Mouse (Mus musculus) ovary, postnatal 10 days (tissue): ENCODE measurements around the gene Rab4a.
A peak's percentile ranks its signal among the peaks of the same experiment; 100 is the strongest.

Source experiments
- DNase-seq: peaks from one replicate; pipeline ENCODE4 v3.0.0; 2022; ENCODE audit warnings: low spot score

The Rab4a gene

GRCm38 (mm10) chr8:123805718-123806373 is at the start of gene Rab4a:
Gene Rab4a, plus strand, starts transcription at chr8:123805985.
- peak; percentile 64 for DNase-seq

GRCm38 (mm10) chr8:123756901-123757300 is 48.9 kb upstream of the Rab4a start:
- no peak for DNase-seq

GRCm38 (mm10) chr8:123758935-123759334 is 46.9 kb upstream of the Rab4a start:
- DNase-seq: no peak

- no peak for DNase-seq
These were observed 45.9 kb upstream of the Rab4a start for GRCm38 (mm10) chr8:123759933-123760332.

GRCm38 (mm10) chr8:123760579-123760978 is 45.2 kb upstream of the Rab4a start:
- DNase-seq: no peak

- DNase-seq: no peak
These were observed 44.4 kb upstream of the Rab4a start for GRCm38 (mm10) chr8:123761266-123761882.

- DNase-seq: no peak
These were observed 43.9 kb upstream of the Rab4a start for GRCm38 (mm10) chr8:123761883-123762270.

- DNase-seq: no peak
These were observed 42.4 kb upstream of the Rab4a start for GRCm38 (mm10) chr8:123763355-123763754.

- DNase-seq: no peak
These were observed 41.1 kb upstream of the Rab4a start for GRCm38 (mm10) chr8:123764671-123765070.

GRCm38 (mm10) chr8:123766516-123766915 is 39.3 kb upstream of the Rab4a start:
- no peak for DNase-seq

- DNase-seq: no peak
These were observed 37.9 kb upstream of the Rab4a start for GRCm38 (mm10) chr8:123767874-123768273.

- no peak for DNase-seq
These were observed 37.1 kb upstream of the Rab4a start for GRCm38 (mm10) chr8:123768492-123769356.

- no peak for DNase-seq
These were observed 32.3 kb upstream of the Rab4a start for GRCm38 (mm10) chr8:123773468-123773867.

GRCm38 (mm10) chr8:123774491-123774890 is 31.3 kb upstream of the Rab4a start:
- no peak for DNase-seq

- no peak for DNase-seq
These were observed 28.5 kb upstream of the Rab4a start for GRCm38 (mm10) chr8:123777319-123777718.

- DNase-seq: no peak
These were observed 25.3 kb upstream of the Rab4a start for GRCm38 (mm10) chr8:123780471-123780870.

GRCm38 (mm10) chr8:123781256-123781655 is 24.5 kb upstream of the Rab4a start:
- DNase-seq: no peak

GRCm38 (mm10) chr8:123783525-123784249 is 22.1 kb upstream of the Rab4a start:
- DNase-seq: no peak

- no peak for DNase-seq
These were observed 19.6 kb upstream of the Rab4a start for GRCm38 (mm10) chr8:123786166-123786565.

- no peak for DNase-seq
These were observed 19.1 kb upstream of the Rab4a start for GRCm38 (mm10) chr8:123786644-123787043.

GRCm38 (mm10) chr8:123787254-123787897 is 18.4 kb upstream of the Rab4a start:
- DNase-seq: no peak
